Mouse (Mus musculus) kidney, postnatal 0 days (tissue): ENCODE results near the gene Gpbar1. TPM values are rescaled to one million over a fixed set of nuclear protein-coding genes. Genes with fewer than 3 reads are reported as not detected.
A peak's percentile ranks its signal among the peaks of the same experiment; 100 is the strongest.

ENCODE experiments used
- ATAC-seq: fragments of 200-750 bp; cut with Nextera tagmentation; replicated peaks from 2 replicates; pipeline ENCODE4 v1.8.0; 2017; ENCODE audit warnings: low read depth, moderate number of reproducible peaks, moderate TSS enrichment, moderate library complexity; ENCODE audit not compliant: low FRiP score
- DNase-seq: peaks from one replicate; pipeline ENCODE4 v3.0.0-alpha.2; 2016; ENCODE audit warnings: low spot score
- H3K27ac ChIP-seq: fragments of 300-500 bp; sonication (generic); 2 replicates; pipeline ENCODE4 v1.5.1; 2014; ENCODE audit warnings: mild to moderate bottlenecking
- H3K27me3 ChIP-seq: fragments of 300-500 bp; sonication (generic); 2 replicates; pipeline ENCODE4 v1.6.1; 2014; ENCODE audit warnings: low read length, mixed read lengths; ENCODE audit not compliant: insufficient read depth
- H3K36me3 ChIP-seq: fragments of 300-500 bp; sonication (generic); 2 replicates; pipeline ENCODE4 v1.6.1; 2014; ENCODE audit warnings: low read length, mixed read lengths; ENCODE audit not compliant: insufficient read depth
- H3K4me1 ChIP-seq: fragments of 300-500 bp; sonication (generic); replicated peaks from 2 replicates; pipeline ENCODE4 v1.6.1; 2014; ENCODE audit warnings: antibody characterized with exemption, low read length, mixed read lengths; ENCODE audit not compliant: insufficient read depth
- H3K4me2 ChIP-seq: fragments of 300-500 bp; sonication (generic); 2 replicates; pipeline ENCODE4 v1.6.1; 2014; ENCODE audit warnings: mild to moderate bottlenecking, low read length, moderate library complexity, mixed read lengths
- H3K4me3 ChIP-seq: fragments of 300-500 bp; sonication (generic); replicated peaks from 2 replicates; pipeline ENCODE4 v1.5.1; 2014; ENCODE audit warnings: low read depth, low read length
- H3K9ac ChIP-seq: fragments of 300-500 bp; sonication (generic); 2 replicates; pipeline ENCODE4 v1.6.1; 2014; ENCODE audit warnings: low read depth, low read length
- H3K9me3 ChIP-seq: fragments of 300-500 bp; sonication (generic); replicated peaks from 2 replicates; pipeline ENCODE4 v1.6.1; 2016; ENCODE audit warnings: low read length, inconsistent platforms, mixed read lengths
- CTCF ChIP-seq: IDR thresholded peaks from 2 replicates; pipeline ENCODE4 v1.5.1; 2016; ENCODE audit warnings: antibody characterized with exemption, low read depth, mild to moderate bottlenecking, moderate library complexity
- WGBS: fragments of 180-500 bp; shearing (Covaris S2); extraction: QIAGEN DNeasy Blood & Tissue Kit; methylation state at CpG from one replicate; pipeline ENCODE4 v1.1.7; 2014; 5-methylcytosine and 5-hydroxymethylcytosine counted together
- polyA plus RNA-seq: library from polyadenylated mRNA; unstranded; fragments of >200 nt; fragmentation: Nextera tagmentation; extraction: Ambion mirVana; gene quantifications from 2 replicates; pipeline ENCODE4 v1.2.1, GENCODE M21; 2015

Gpbar1 gene
- polyA plus RNA-seq, 1 experiment from 2014 or later, result 1.0 TPM

DNA sequence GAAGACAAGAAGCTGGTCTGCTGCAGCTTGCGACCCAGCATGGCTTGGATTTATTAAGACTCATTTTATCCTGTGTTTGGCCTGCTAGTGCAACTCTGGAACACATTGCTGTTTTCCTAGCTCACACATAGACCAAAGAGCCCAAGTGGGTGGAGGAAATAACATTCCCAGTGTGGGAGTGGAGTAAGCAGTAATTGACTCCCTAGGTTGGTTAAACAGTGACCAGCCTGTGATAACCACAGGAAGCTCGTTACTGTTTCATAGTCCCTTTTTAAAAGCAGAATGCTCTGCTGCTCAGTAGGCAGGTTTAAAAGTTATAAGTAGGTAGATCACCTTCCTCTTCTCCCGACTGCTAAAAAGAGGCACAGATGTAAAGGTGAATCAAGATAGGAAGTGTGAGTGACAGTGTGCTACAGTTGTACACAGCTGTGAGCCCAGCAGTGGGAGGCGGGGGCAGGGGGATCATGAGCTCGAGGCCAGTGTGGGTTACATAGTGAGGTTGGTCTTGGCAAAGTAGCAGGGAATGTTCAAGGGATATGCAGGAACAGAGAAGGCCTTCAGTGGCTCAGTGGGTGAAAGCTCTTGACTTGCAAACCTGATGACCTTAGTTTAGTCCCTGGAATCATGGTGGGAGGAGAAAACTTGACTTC, 28.9 kb upstream of the Gpbar1 start:
- DNase-seq (peak; percentile 50), ATAC-seq (peak; percentile 52; the same call in 1 of the 2 replicates)
- peak overlapping the region; percentile 30; the same call in 1 of the 2 replicates for H3K4me2 ChIP-seq
- H3K9ac ChIP-seq, result no peak overlapping the region
- TF ChIP-seq CTCF, result no peak
- H3K4me3 ChIP-seq, result no peak overlapping the region
- no peaks in the 10 kb centered on the region for H3K27me3 ChIP-seq
- H3K36me3 ChIP-seq, result peaks cover 42% of the 10 kb centered on the region
- peak overlapping the region; percentile 93 for H3K27ac ChIP-seq
- 32% methylated on average over 5 of the region's 5 CpGs for WGBS
- no peaks in the 10 kb centered on the region for H3K9me3 ChIP-seq
- peaks cover 20% of the 10 kb centered on the region for H3K4me1 ChIP-seq

DNA sequence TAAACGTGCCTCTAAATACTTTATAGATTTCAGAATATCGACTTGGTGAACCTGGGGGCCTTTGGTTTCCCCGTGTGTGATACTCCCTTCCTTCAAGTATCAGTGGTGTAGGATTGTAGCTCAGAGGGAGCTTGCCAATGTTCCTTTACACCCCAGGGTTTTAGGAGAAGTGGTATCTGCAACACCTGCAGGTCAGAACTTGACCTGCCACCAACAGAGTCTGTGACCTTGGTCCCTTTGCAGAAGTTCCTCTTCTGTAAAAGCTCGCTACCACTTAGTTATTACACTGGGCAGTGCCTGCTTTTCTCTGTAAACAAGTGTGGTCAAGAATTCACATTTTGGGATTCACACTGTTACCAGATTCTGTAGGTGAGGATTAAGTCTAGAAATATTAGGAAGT, 28.3 kb upstream of the Gpbar1 start:
- Histone ChIP-seq H3K4me2 (no peak overlapping the region), H3K4me3 (no peak overlapping the region), H3K27ac (peak overlapping the region; percentile 93), H3K9ac (no peak overlapping the region), H3K36me3 (peaks cover 47% of the 10 kb centered on the region), H3K9me3 (no peaks in the 10 kb centered on the region), H3K27me3 (no peaks in the 10 kb centered on the region), H3K4me1 (peaks cover 20% of the 10 kb centered on the region)
- 81% methylated on average over 4 of the region's 4 CpGs for WGBS
- ATAC-seq (no peak), DNase-seq (no peak)
- no peak for TF ChIP-seq CTCF

DNA sequence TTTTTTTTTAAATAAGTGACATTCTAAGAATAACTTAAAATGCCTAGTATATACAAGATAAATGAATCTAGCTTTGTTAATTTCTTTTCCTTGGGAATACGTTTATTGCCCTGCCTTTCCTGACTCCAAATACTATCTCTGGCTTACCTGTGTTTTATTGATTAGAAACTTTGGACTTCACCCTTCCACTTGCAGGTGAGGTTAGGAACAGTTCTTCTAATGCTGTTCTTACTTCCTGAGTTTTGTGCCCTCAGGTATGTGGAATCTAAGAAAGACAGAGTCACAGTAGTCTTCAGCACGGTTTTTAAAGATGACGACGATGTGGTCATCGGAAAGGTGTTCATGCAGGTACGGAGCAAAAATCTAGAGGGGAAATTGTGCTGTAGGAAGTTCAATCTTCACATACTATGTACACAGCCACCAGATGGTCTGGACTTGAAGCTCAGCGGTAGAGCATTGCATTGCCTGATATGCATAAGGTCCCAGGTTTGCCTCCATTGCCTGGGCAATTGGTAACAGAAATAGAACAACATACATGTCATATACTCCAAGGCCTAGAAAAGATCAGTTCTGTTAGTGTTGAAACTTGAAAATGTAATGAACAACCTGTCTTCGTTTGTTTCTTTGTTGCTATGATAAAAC, 22.5 kb upstream of the Gpbar1 start:
- ATAC-seq, result no peak
- no peak overlapping the region for H3K4me2 ChIP-seq
- TF ChIP-seq CTCF, result no peak
- 94% methylated on average over 8 of the region's 8 CpGs for WGBS
- H3K36me3 ChIP-seq, result peaks cover 64% of the 10 kb centered on the region
- DNase-seq, result no peak
- no peak overlapping the region for H3K27ac ChIP-seq
- H3K4me1 ChIP-seq, result no peaks in the 10 kb centered on the region
- no peak overlapping the region for H3K4me3 ChIP-seq
- no peak overlapping the region for H3K9ac ChIP-seq
- H3K27me3 ChIP-seq, result no peaks in the 10 kb centered on the region
- no peaks in the 10 kb centered on the region for H3K9me3 ChIP-seq

DNA sequence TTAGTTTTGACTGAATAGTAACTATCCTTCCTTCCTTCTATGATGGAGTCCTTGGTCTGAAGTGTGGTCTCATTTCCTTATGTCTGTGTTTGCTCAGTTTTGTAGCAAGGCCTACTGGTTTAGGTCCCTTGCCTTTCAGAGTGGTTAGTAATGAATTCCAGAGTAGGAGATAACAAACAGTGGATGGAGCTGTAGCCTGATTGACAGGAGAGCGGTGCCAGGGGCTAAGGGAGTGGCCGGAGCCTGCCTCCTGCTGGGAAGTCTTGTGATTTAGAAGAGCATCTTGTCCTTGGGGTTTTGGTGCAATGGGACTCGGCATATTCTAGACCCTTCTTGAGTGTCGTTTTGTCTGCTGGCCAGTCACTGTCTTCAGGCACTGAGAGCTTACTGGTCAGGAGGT, 21.6 kb upstream of the Gpbar1 start:
- H3K9ac ChIP-seq, result no peak overlapping the region
- no peak for ATAC-seq
- WGBS, result 79% methylated on average over 4 of the region's 4 CpGs
- peaks cover 56% of the 10 kb centered on the region for H3K36me3 ChIP-seq
- DNase-seq, result no peak
- no peaks in the 10 kb centered on the region for H3K27me3 ChIP-seq
- no peak for TF ChIP-seq CTCF
- H3K27ac ChIP-seq, result no peak overlapping the region
- H3K4me2 ChIP-seq, result no peak overlapping the region
- no peaks in the 10 kb centered on the region for H3K9me3 ChIP-seq
- H3K4me3 ChIP-seq, result no peak overlapping the region
- H3K4me1 ChIP-seq, result no peaks in the 10 kb centered on the region

DNA sequence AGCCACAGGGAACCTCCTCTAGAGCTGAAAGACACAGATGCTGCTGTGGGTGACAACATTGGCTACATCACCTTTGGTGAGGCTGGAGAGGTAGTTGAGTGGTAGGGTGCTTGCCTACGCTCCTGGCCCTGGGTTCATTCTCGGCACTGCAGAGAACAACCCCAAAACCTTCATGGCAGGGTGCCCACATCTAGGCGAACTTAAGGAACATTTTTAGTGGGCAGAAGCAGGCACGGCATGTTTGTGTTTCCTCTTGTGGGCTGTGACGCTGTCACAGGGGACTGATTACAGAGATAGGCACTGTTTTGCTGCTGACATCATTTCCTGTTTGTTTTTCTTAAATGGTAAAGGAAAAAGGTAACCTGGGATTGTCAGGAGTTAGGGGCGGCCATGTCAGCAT, 15.8 kb upstream of the Gpbar1 start:
- WGBS, result 81% methylated on average over 6 of the region's 6 CpGs
- Histone ChIP-seq H3K27me3 (no peaks in the 10 kb centered on the region), H3K9me3 (no peaks in the 10 kb centered on the region), H3K4me2 (no peak overlapping the region), H3K36me3 (peaks cover 62% of the 10 kb centered on the region), H3K4me1 (no peaks in the 10 kb centered on the region), H3K27ac (no peak overlapping the region), H3K4me3 (no peak overlapping the region), H3K9ac (no peak overlapping the region)
- ATAC-seq, result no peak
- no peak for DNase-seq
- no peak for TF ChIP-seq CTCF

DNA sequence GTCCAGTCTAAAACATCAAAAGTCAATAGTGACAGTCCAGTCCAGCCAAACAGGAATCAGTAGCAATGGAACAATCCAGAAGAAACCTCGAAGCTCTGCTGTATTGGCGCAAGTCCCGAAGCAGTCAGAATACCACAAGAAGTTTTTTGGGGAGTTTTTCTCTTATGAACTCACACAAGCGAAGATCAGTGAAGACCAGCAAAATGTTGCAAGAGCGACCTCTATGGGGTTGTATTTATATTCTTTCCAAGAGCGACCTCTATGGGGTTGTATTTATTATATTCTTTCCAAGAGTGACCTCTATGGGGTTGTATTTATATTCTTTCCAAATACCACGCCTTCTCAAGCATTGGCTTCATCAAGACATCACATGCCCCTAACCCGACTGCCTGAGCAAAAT, 9.6 kb upstream of the Gpbar1 start:
- Histone ChIP-seq H3K4me1 (0 out of 2 replicates have a peak, but pooled peaks cover under 1% of the 10 kb centered on the region), H3K4me3 (no peak overlapping the region), H3K9me3 (no peaks in the 10 kb centered on the region), H3K27me3 (no peaks in the 10 kb centered on the region), H3K9ac (no peak overlapping the region), H3K4me2 (no peak overlapping the region), H3K27ac (no peak overlapping the region), H3K36me3 (peaks cover 47% of the 10 kb centered on the region)
- DNase-seq, result no peak
- ATAC-seq, result no peak
- TF ChIP-seq CTCF, result peak; percentile 18; the same call in 1 of the 2 replicates
- 89% methylated on average over 8 of the region's 8 CpGs for WGBS

DNA sequence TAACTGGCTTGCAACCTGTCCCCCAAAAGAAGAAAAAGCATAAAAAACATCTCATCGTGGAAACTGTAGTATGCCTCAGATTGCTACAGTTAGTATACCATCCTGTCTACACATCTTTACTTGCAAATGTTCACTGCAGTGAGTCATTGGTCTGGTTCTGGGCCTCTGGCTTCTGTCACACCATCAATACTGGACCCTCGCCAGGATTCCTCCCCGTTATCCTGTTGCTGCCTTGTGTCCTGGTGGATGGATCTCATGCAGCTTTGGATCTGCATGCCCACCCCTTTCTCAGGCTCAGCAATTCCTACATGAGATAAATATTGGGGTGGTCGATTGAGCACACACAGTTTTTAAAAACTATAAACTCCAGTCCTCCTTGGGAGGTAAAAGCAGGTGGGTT, 6.7 kb upstream of the Gpbar1 start:
- Histone ChIP-seq H3K36me3 (peaks cover 20% of the 10 kb centered on the region), H3K27me3 (no peaks in the 10 kb centered on the region), H3K27ac (no peak overlapping the region), H3K4me2 (no peak overlapping the region), H3K4me1 (peaks cover 11% of the 10 kb centered on the region; the same call in 1 of the 2 replicates), H3K9me3 (no peaks in the 10 kb centered on the region), H3K4me3 (no peak overlapping the region), H3K9ac (no peak overlapping the region)
- TF ChIP-seq CTCF, result no peak
- WGBS, result 63% methylated on average over 4 of the region's 4 CpGs
- ATAC-seq (no peak), DNase-seq (no peak)
